Mouse (Mus musculus): Measurements from ENCODE around the gene Iapp.
A peak's percentile ranks its signal among the peaks of the same experiment; 100 is the strongest.
"Not testable (repeated sequence)": the region's sequence is repeated elsewhere in the genome, so short reads cannot be mapped to it uniquely, and the experiment has no call there.

Iapp gene

GRCm38 (mm10) chr6:142298098-142298497 lies at the start of gene Iapp:
Gene Iapp (plus strand): TSS chr6:142298423.
- no peak for DNase-seq

GRCm38 (mm10) chr6:142250738-142251307 lies 47.4 kb upstream of the Iapp start:
- DNase-seq: not testable (repeated sequence)

- no peak for DNase-seq
Measured at GRCm38 (mm10) chr6:142275721-142276442, 22.3 kb upstream of the Iapp start.

GRCm38 (mm10) chr6:142289413-142290118 lies 8.7 kb upstream of the Iapp start:
- no peak for DNase-seq

- no peak for DNase-seq
Measured at GRCm38 (mm10) chr6:142305076-142305475, 6.9 kb downstream of the Iapp start.

- no peak for DNase-seq
Measured at GRCm38 (mm10) chr6:142314285-142314684, 16.1 kb downstream of the Iapp start.

- no peak for DNase-seq
Measured at GRCm38 (mm10) chr6:142317106-142317505, 18.9 kb downstream of the Iapp start.

- no peak for DNase-seq
Measured at GRCm38 (mm10) chr6:142322881-142323280, 24.7 kb downstream of the Iapp start, which contains the start of gene Slco1a5. Gene Slco1a5 (minus strand): TSS chr6:142322981.

GRCm38 (mm10) chr6:142326598-142326997 lies 28.4 kb downstream of the Iapp start:
- DNase-seq: no peak

GRCm38 (mm10) chr6:142329201-142329600 lies 31.0 kb downstream of the Iapp start:
- DNase-seq: no peak

- no peak for DNase-seq
Measured at GRCm38 (mm10) chr6:142338961-142339360, 40.7 kb downstream of the Iapp start.

- DNase-seq: no peak
Measured at GRCm38 (mm10) chr6:142339576-142339975, 41.4 kb downstream of the Iapp start.

GRCm38 (mm10) chr6:142343561-142343960 lies 45.3 kb downstream of the Iapp start:
- peak; percentile 59 for DNase-seq

GRCm38 (mm10) chr6:142345440-142346038 lies 47.3 kb downstream of the Iapp start, which contains the start of gene Pyroxd1:
Gene Pyroxd1 (plus strand): TSS chr6:142345654.
- DNase-seq: peak; percentile 91

- DNase-seq: no peak
Measured at GRCm38 (mm10) chr6:142346181-142347110, 48.2 kb downstream of the Iapp start.

- no peak for DNase-seq
Measured at GRCm38 (mm10) chr6:142347431-142348385, 49.5 kb downstream of the Iapp start.

- DNase-seq: not testable (repeated sequence)
Measured at GRCm38 (mm10) chr6:142352099-142352498, 53.9 kb downstream of the Iapp start.

Data from thymus, postnatal 14 days (tissue).